ENCODE assay signal across 33 mouse cellular contexts in the genomic region with DNA sequence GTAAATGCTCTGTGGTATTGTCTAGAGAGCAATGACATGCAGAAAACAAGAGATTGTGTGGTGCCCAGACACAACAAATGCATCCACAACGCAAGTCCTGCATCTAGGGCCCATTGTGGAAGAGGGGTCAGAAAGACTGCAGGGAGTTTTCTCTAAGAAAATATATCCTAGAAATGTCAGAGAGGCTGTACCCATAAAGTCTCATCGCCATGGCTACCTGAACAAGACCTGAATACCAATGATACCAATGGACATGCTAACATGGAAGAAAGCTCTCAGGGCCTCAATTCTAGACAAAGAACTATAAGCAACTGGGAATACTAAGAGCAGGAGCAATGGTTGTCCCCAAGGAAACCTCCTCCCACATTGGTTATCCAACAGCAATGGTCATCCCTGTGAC. TPM values are rescaled to one million over a fixed set of nuclear protein-coding genes. Genes with fewer than 3 reads are reported as not detected.
DNase-seq lines count a peak whose midpoint lies in the region; ATAC-seq lines count a peak whose summit lies in the region.
"Had no signal": no experiment of that assay in that cellular context is flagged by ENCODE, and none has a peak within 500 bp of the region (broad histone marks: within the 10 kb centered on the region; RNA-seq: fewer than 3 reads in every experiment).

No protein-coding gene starts in this region.

- no peaks in the 10 kb centered on the region for H3K27me3 ChIP-seq in hindbrain, embryonic 14.5 days (ENCODE audit: control insufficient read depth, insufficient read depth, low read length)
- H3K27me3 ChIP-seq in hindbrain, embryonic 12.5 days, result no peaks in the 10 kb centered on the region
- no peaks in the 10 kb centered on the region for H3K27me3 ChIP-seq in midbrain, embryonic 11.5 days (ENCODE audit: control insufficient read depth, insufficient read depth, low read length)
- no peaks in the 10 kb centered on the region for H3K27me3 ChIP-seq in midbrain, embryonic 15.5 days (replicated peaks)
- H3K27me3 ChIP-seq in neural tube, embryonic 11.5 days (ENCODE audit: control insufficient read depth, insufficient read depth, low read length), result no peaks in the 10 kb centered on the region
- no peaks in the 10 kb centered on the region for H3K27me3 ChIP-seq in neural tube, embryonic 15.5 days (replicated peaks)
- H3K27me3 ChIP-seq: CH12.LX; embryonic facial prominence, embryonic 13.5 days; forebrain, embryonic 13.5 days; heart, embryonic 13.5 days; Patski had no signal

- H3K4me3 ChIP-seq in hindbrain, embryonic 14.5 days (replicated peaks; ENCODE audit: low read length), result no peak overlapping the region
- no peak overlapping the region for H3K4me3 ChIP-seq in hindbrain, embryonic 12.5 days
- H3K4me3 ChIP-seq in midbrain, embryonic 11.5 days (ENCODE audit: low read depth, low read length), result no peak overlapping the region
- H3K4me3 ChIP-seq in midbrain, embryonic 15.5 days, result no peak overlapping the region
- no peak overlapping the region for H3K4me3 ChIP-seq in neural tube, embryonic 11.5 days (ENCODE audit: low read depth, low read length)
- H3K4me3 ChIP-seq in neural tube, embryonic 15.5 days (replicated peaks), result no peak overlapping the region
- H3K4me3 ChIP-seq: embryonic facial prominence, embryonic 10.5 days; embryonic facial prominence, embryonic 13.5 days; forebrain, embryonic 10.5 days; forebrain, embryonic 13.5 days; heart, adult 2 months; heart, embryonic 10.5 days; heart, embryonic 13.5 days had no signal

- no peak overlapping the region for H3K9ac ChIP-seq in hindbrain, embryonic 14.5 days
- H3K9ac ChIP-seq in hindbrain, embryonic 12.5 days, result no peak overlapping the region
- H3K9ac ChIP-seq in midbrain, embryonic 11.5 days (ENCODE audit: low read length), result no peak overlapping the region
- no peak overlapping the region for H3K9ac ChIP-seq in midbrain, embryonic 15.5 days
- no peak overlapping the region for H3K9ac ChIP-seq in neural tube, embryonic 11.5 days (ENCODE audit: low read length)
- H3K9ac ChIP-seq in neural tube, embryonic 15.5 days (replicated peaks), result no peak overlapping the region
- H3K9ac ChIP-seq: embryonic facial prominence, embryonic 13.5 days; forebrain, embryonic 13.5 days; heart, embryonic 13.5 days had no signal

- no peak for ATAC-seq in hindbrain, embryonic 14.5 days (ENCODE audit: low FRiP score)
- ATAC-seq in hindbrain, embryonic 12.5 days (ENCODE audit: low FRiP score), result no peak
- ATAC-seq in midbrain, embryonic 11.5 days (ENCODE audit: low FRiP score), result no peak
- ATAC-seq in midbrain, embryonic 15.5 days (replicated peaks), result no peak
- ATAC-seq in neural tube, embryonic 11.5 days (ENCODE audit: insufficient read depth, low FRiP score, low TSS enrichment), result peak; percentile 60; the same call in 1 of the 2 replicates
- ATAC-seq in neural tube, embryonic 15.5 days (ENCODE audit: low FRiP score), result no peak
- ATAC-seq: forebrain, embryonic 13.5 days; forebrain, embryonic 16.5 days; hindbrain, embryonic 16.5 days; inflammation-experienced regulatory T-cells, adult 6 months; Patski had no signal

- H3K4me1 ChIP-seq in hindbrain, embryonic 14.5 days (replicated peaks; ENCODE audit: control insufficient read depth, insufficient read depth, low read length), result no peaks in the 10 kb centered on the region
- peaks cover 5% of the 10 kb centered on the region; the same call in 1 of the 2 replicates for H3K4me1 ChIP-seq in hindbrain, embryonic 12.5 days
- H3K4me1 ChIP-seq in midbrain, embryonic 11.5 days (ENCODE audit: control insufficient read depth, insufficient read depth, low read length), result peaks cover 6% of the 10 kb centered on the region
- H3K4me1 ChIP-seq in midbrain, embryonic 15.5 days, result 0 out of 2 replicates have a peak, but pooled peaks cover 4% of the 10 kb centered on the region
- no peaks in the 10 kb centered on the region for H3K4me1 ChIP-seq in neural tube, embryonic 11.5 days (ENCODE audit: control insufficient read depth, insufficient read depth, low read length)
- no peaks in the 10 kb centered on the region for H3K4me1 ChIP-seq in neural tube, embryonic 15.5 days
- H3K4me1 ChIP-seq: embryonic facial prominence, embryonic 13.5 days; forebrain, embryonic 10.5 days; forebrain, embryonic 13.5 days; heart, embryonic 10.5 days; heart, embryonic 13.5 days had no signal

- peak; percentile 50 for DNase-seq in hindbrain, embryonic 14.5 days (ENCODE audit: low spot score)
- peak; percentile 84 for DNase-seq in midbrain, embryonic 11.5 days (ENCODE audit: low spot score, missing footprints)
- DNase-seq in neural tube, embryonic 11.5 days (ENCODE audit: low spot score), result peak; percentile 37
- DNase-seq in mesoderm, embryonic 11.5 days (ENCODE audit: low read depth, low spot score), result peak; percentile 39
- DNase-seq: adrenal gland, postnatal 10 days; adrenal gland, postnatal 36 days; B cell, adult 2 months; cerebellum, adult 11 months; cerebellum, adult 2 months; cerebellum, postnatal 10 days; cerebellum, postnatal 36 days; embryo, embryonic 11 days; gastrocnemius, postnatal 10 days; gastrocnemius, postnatal 36 days; heart, adult 2 months; heart, postnatal 14 days; heart, postnatal 4 days had no signal

- no peaks in the 10 kb centered on the region for H3K9me3 ChIP-seq in hindbrain, embryonic 14.5 days (ENCODE audit: control insufficient read depth, low read length)
- H3K9me3 ChIP-seq in hindbrain, embryonic 12.5 days (replicated peaks), result no peaks in the 10 kb centered on the region
- no peaks in the 10 kb centered on the region for H3K9me3 ChIP-seq in midbrain, embryonic 11.5 days (ENCODE audit: control insufficient read depth, low read length)
- no peaks in the 10 kb centered on the region for H3K9me3 ChIP-seq in midbrain, embryonic 15.5 days
- H3K9me3 ChIP-seq in neural tube, embryonic 11.5 days (ENCODE audit: control insufficient read depth, low read length), result no peaks in the 10 kb centered on the region
- no peaks in the 10 kb centered on the region for H3K9me3 ChIP-seq in neural tube, embryonic 15.5 days (replicated peaks)
- H3K9me3 ChIP-seq: embryonic facial prominence, embryonic 10.5 days; embryonic facial prominence, embryonic 13.5 days; forebrain, embryonic 10.5 days; G1E; heart, embryonic 10.5 days; heart, embryonic 13.5 days had no signal

- H3K36me3 ChIP-seq in hindbrain, embryonic 14.5 days (replicated peaks; ENCODE audit: control insufficient read depth, insufficient read depth), result no peaks in the 10 kb centered on the region
- H3K36me3 ChIP-seq in hindbrain, embryonic 12.5 days, result no peaks in the 10 kb centered on the region
- H3K36me3 ChIP-seq in midbrain, embryonic 11.5 days (ENCODE audit: control insufficient read depth, insufficient read depth, low read length), result no peaks in the 10 kb centered on the region
- no peaks in the 10 kb centered on the region for H3K36me3 ChIP-seq in midbrain, embryonic 15.5 days (replicated peaks)
- H3K36me3 ChIP-seq in neural tube, embryonic 11.5 days (ENCODE audit: control insufficient read depth, insufficient read depth, low read length), result no peaks in the 10 kb centered on the region
- no peaks in the 10 kb centered on the region for H3K36me3 ChIP-seq in neural tube, embryonic 15.5 days
- H3K36me3 ChIP-seq: embryonic facial prominence, embryonic 10.5 days; embryonic facial prominence, embryonic 13.5 days; forebrain, embryonic 10.5 days; G1E; heart, embryonic 10.5 days; heart, embryonic 13.5 days had no signal

- 0 out of 2 replicates have a peak overlapping the region, but pooled peaks have one; percentile 7 for H3K27ac ChIP-seq in hindbrain, embryonic 14.5 days
- H3K27ac ChIP-seq in hindbrain, embryonic 12.5 days, result no peak overlapping the region
- no peak overlapping the region for H3K27ac ChIP-seq in midbrain, embryonic 11.5 days (ENCODE audit: low read depth, low read length)
- no peak overlapping the region for H3K27ac ChIP-seq in midbrain, embryonic 15.5 days
- no peak overlapping the region for H3K27ac ChIP-seq in neural tube, embryonic 11.5 days (ENCODE audit: low read depth, low read length)
- no peak overlapping the region for H3K27ac ChIP-seq in neural tube, embryonic 15.5 days (replicated peaks)
- H3K27ac ChIP-seq: embryonic facial prominence, embryonic 10.5 days; embryonic facial prominence, embryonic 13.5 days; forebrain, embryonic 10.5 days; forebrain, embryonic 13.5 days; heart, adult 2 months; heart, embryonic 10.5 days; heart, embryonic 13.5 days had no signal

- H3K4me2 ChIP-seq in hindbrain, embryonic 14.5 days (replicated peaks), result no peak overlapping the region
- no peak overlapping the region for H3K4me2 ChIP-seq in hindbrain, embryonic 12.5 days (replicated peaks)
- no peak overlapping the region for H3K4me2 ChIP-seq in midbrain, embryonic 11.5 days
- H3K4me2 ChIP-seq in midbrain, embryonic 15.5 days, result no peak overlapping the region
- H3K4me2 ChIP-seq in neural tube, embryonic 11.5 days (ENCODE audit: low read depth), result no peak overlapping the region
- H3K4me2 ChIP-seq in neural tube, embryonic 15.5 days, result no peak overlapping the region
- H3K4me2 ChIP-seq: embryonic facial prominence, embryonic 13.5 days; forebrain, embryonic 13.5 days; heart, embryonic 13.5 days had no signal

- WGBS in hindbrain, embryonic 14.5 days, result 64% methylated on average over 2 of the region's 2 CpGs
- 70% methylated on average over 2 of the region's 2 CpGs for WGBS in hindbrain, embryonic 12.5 days
- WGBS in midbrain, embryonic 11.5 days, result 82% methylated on average over 2 of the region's 2 CpGs
- 70% methylated on average over 2 of the region's 2 CpGs for WGBS in midbrain, embryonic 15.5 days
- WGBS in neural tube, embryonic 11.5 days, result 62% methylated on average over 2 of the region's 2 CpGs
- WGBS in neural tube, embryonic 15.5 days, result 43% methylated on average over 2 of the region's 2 CpGs

RNA-seq across cellular contexts. Expression of a gene that starts 34.0 kb away (rescaled TPM):
- 0.81 and 1.6 TPM in 2 replicates for polyA plus RNA-seq in hindbrain, embryonic 14.5 days (2014; fragmentation: Nextera tagmentation; extraction: Ambion mirVana)
- 3.9 and 4.2 TPM in 2 replicates for polyA plus RNA-seq in hindbrain, embryonic 12.5 days (2016; fragmentation: Nextera tagmentation; extraction: Ambion mirVana)
- 0.52 and 1.4 TPM in 2 replicates for polyA plus RNA-seq in midbrain, embryonic 11.5 days (2014; fragmentation: Nextera tagmentation; extraction: Ambion mirVana)
- 0.97 and 0.98 TPM in 2 replicates for polyA plus RNA-seq in midbrain, embryonic 15.5 days (2015; fragmentation: Nextera tagmentation; extraction: Ambion mirVana)
- 0.53 and 0.64 TPM in 2 replicates for polyA plus RNA-seq in neural tube, embryonic 11.5 days (2014; fragmentation: Nextera tagmentation; extraction: Ambion mirVana)
- 0.38 and 0.72 TPM in 2 replicates for polyA plus RNA-seq in neural tube, embryonic 15.5 days (2015; fragmentation: Nextera tagmentation; extraction: Ambion mirVana)
- polyA plus RNA-seq: cortical plate, adult 2 months; G1E; Patski had no signal
